Comparison of ENCODE assay signal across 29 mouse cellular contexts in genomic region chr10:93360623-93361022, GRCm38 (mm10). TPM values are rescaled to one million over a fixed set of nuclear protein-coding genes. Genes with fewer than 3 reads are reported as not detected.
DNase-seq lines count a peak whose midpoint lies in the region; ATAC-seq and TF ChIP-seq lines count a peak whose summit lies in the region.
"Had no signal": no experiment of that assay in that cellular context is flagged by ENCODE, and none has a peak within 500 bp of the region (broad histone marks: within the 10 kb centered on the region; RNA-seq: fewer than 3 reads in every experiment).

No protein-coding gene starts in this region.

- no peak for DNase-seq in kidney, postnatal 36 days
- DNase-seq in CD4-positive, CD25-positive, alpha-beta regulatory T cell, adult 2 months (ENCODE audit: low read depth, low spot score): peak; percentile 43
- DNase-seq in ES-E14 (ENCODE audit: low read depth, low spot score) (peak; percentile 17), liver (no peak)
- peak; percentile 51 for DNase-seq in induced T-regulatory cell, adult 2 months (ENCODE audit: low read depth)
- DNase-seq in heart, postnatal 14 days: no peak
- no peak for DNase-seq in left cerebral cortex, postnatal 4 days
- DNase-seq: adrenal gland, postnatal 10 days; cerebellum, adult 11 months; cerebellum, adult 9-10 months; cerebellum, postnatal 36 days; embryo, embryonic 11 days; heart, postnatal 10 days; kidney, adult 9 months; kidney, postnatal 4 days; lung, embryonic 14.5 days; right cerebral cortex, postnatal 4 days; thymus, adult 2 months; thymus, postnatal 4 days had no signal

- intact Hi-C loops in heart, postnatal 14 days (cut with DNase I): loop anchor here (2.0 kb wide), 1 partner anchor 18 kb away; no protein-coding TSS in a partner anchor
- intact Hi-C loops in left cerebral cortex, postnatal 4 days (cut with DNase I): no loop called here

- no peak overlapping the region for H3K9ac ChIP-seq in kidney, embryonic 16.5 days (replicated peaks; ENCODE audit: low read length)
- H3K9ac ChIP-seq in ES-E14 (ENCODE audit: insufficient read depth, low read depth, low read length, poor library complexity, severe bottlenecking): no peak overlapping the region
- H3K9ac ChIP-seq: embryonic facial prominence, embryonic 12.5 days; forebrain, embryonic 15.5 days; heart, embryonic 13.5 days; liver, embryonic 15.5 days; lung, embryonic 14.5 days had no signal

- H3K9me3 ChIP-seq in kidney, embryonic 16.5 days (ENCODE audit: low read length): no peaks in the 10 kb centered on the region
- no peaks in the 10 kb centered on the region for H3K9me3 ChIP-seq in ES-E14 (ENCODE audit: control insufficient read depth, insufficient read depth, low read depth, low read length)
- H3K9me3 ChIP-seq: embryonic facial prominence, embryonic 12.5 days; forebrain, embryonic 15.5 days; heart, embryonic 13.5 days; liver, embryonic 15.5 days had no signal

- peak overlapping the region; percentile 54; the same call in 1 of the 2 replicates for H3K27ac ChIP-seq in kidney, embryonic 16.5 days (ENCODE audit: low read length)
- no peak overlapping the region for H3K27ac ChIP-seq in ES-E14 (ENCODE audit: insufficient read depth, low read depth, low read length, poor library complexity, severe bottlenecking)
- H3K27ac ChIP-seq: embryonic facial prominence, embryonic 12.5 days; forebrain, embryonic 15.5 days; heart, embryonic 13.5 days; liver, embryonic 15.5 days; stomach, postnatal 0 days had no signal

- H3K4me3 ChIP-seq in kidney, embryonic 16.5 days (ENCODE audit: low read length): no peak overlapping the region
- H3K4me3 ChIP-seq in ES-E14 (ENCODE audit: insufficient read depth in 1 of 2, low read depth in 1 of 2, low read length in 2 of 2, poor library complexity in 1 of 2, severe bottlenecking in 1 of 2): no peak overlapping the region
- H3K4me3 ChIP-seq: embryonic facial prominence, embryonic 12.5 days; forebrain, embryonic 15.5 days; heart, embryonic 13.5 days; liver, embryonic 15.5 days had no signal

- H3K27me3 ChIP-seq in kidney, embryonic 16.5 days (ENCODE audit: insufficient read depth, low read length): no peaks in the 10 kb centered on the region
- H3K27me3 ChIP-seq: embryonic facial prominence, embryonic 12.5 days; forebrain, embryonic 15.5 days; heart, embryonic 13.5 days; liver, embryonic 15.5 days had no signal

- H3K4me2 ChIP-seq in kidney, embryonic 16.5 days (replicated peaks; ENCODE audit: low read depth, low read length): no peak overlapping the region
- H3K4me2 ChIP-seq: embryonic facial prominence, embryonic 12.5 days; forebrain, embryonic 15.5 days; heart, embryonic 13.5 days; liver, embryonic 15.5 days; lung, embryonic 14.5 days; midbrain, embryonic 11.5 days had no signal

- WGBS in kidney, embryonic 16.5 days: 15% methylated on average over 3 of the region's 3 CpGs

- H3K36me3 ChIP-seq in kidney, embryonic 16.5 days (ENCODE audit: insufficient read depth, low read length): no peaks in the 10 kb centered on the region
- H3K36me3 ChIP-seq in ES-E14 (ENCODE audit: control insufficient read depth, insufficient read depth, low read length, poor library complexity, severe bottlenecking): peaks cover 1% of the 10 kb centered on the region; the same call in 1 of the 2 replicates
- H3K36me3 ChIP-seq: embryonic facial prominence, embryonic 12.5 days; forebrain, embryonic 15.5 days; heart, embryonic 13.5 days; liver, embryonic 15.5 days had no signal

- peak; percentile 44; the same call in 1 of the 2 replicates for ATAC-seq in kidney, embryonic 16.5 days (ENCODE audit: low FRiP score, low TSS enrichment)
- ATAC-seq: forebrain, embryonic 15.5 days; hindbrain, embryonic 16.5 days; intestine, embryonic 16.5 days; midbrain, embryonic 16.5 days had no signal

- H3K4me1 ChIP-seq in kidney, embryonic 16.5 days (ENCODE audit: insufficient read depth, low read length): peaks cover 11% of the 10 kb centered on the region; the same call in 1 of the 2 replicates
- peaks cover 2 to 11% of the 10 kb centered on the region in 2 experiments; a peak in 2 of 4 replicates for H3K4me1 ChIP-seq in ES-E14 (ENCODE audit: control insufficient read depth in 2 of 2, insufficient read depth in 2 of 2, low read length in 2 of 2, poor library complexity in 1 of 2)
- H3K4me1 ChIP-seq: embryonic facial prominence, embryonic 12.5 days; liver, embryonic 15.5 days had no signal

- in situ Hi-C loops in ES-E14 (cut with MboI; ENCODE audit: low sequenced_read_pairs in 2 of 2, unreplicated experiment in 2 of 2): no loop called here

TF ChIP-seq in ES-E14, 5 proteins besides CTCF, POLR2A, EP300 and RAD21:
- TF ChIP-seq HCFC1 (IDR thresholded peaks at IDR 0.05; ENCODE audit: borderline replicate concordance, insufficient read depth, low read length) (no peak), MAFK (IDR thresholded peaks at IDR 0.05; ENCODE audit: insufficient read depth, low read depth, low read length) (no peak), CHD2 (IDR thresholded peaks at IDR 0.05; ENCODE audit: low read depth, low read length) (no peak), ZC3H11A (IDR thresholded peaks at IDR 0.05; ENCODE audit: borderline replicate concordance, low read depth, low read length) (no peak), ZNF384 (IDR thresholded peaks at IDR 0.05; ENCODE audit: low read depth, low read length) (no peak)

RNA-seq across cellular contexts. Expression of gene Elk3, which starts 49.7 kb away (rescaled TPM):
- 41.3 and 45.6 TPM in 2 replicates for polyA plus RNA-seq in kidney, embryonic 16.5 days (2015; fragmentation: Nextera tagmentation; extraction: Ambion mirVana)
- 10.3 and 15.7 TPM in 2 replicates for total RNA-seq in ES-E14 (2012; rRNA removed)
- total RNA-seq in heart, postnatal 14 days (2021): 10 to 100 TPM; 64.1 to 67.2 TPM
- total RNA-seq in left cerebral cortex, postnatal 4 days (2021): 10 to 100 TPM; 13.4 to 16.0 TPM

Comparison
In these comparisons a context has a peak if more than half of its experiments do, and no peak if none do; other contexts are left out.
1. DNase-seq: peak in CD4-positive, CD25-positive, alpha-beta regulatory T cell, adult 2 months (single experiment), ES-E14 (single experiment) and induced T-regulatory cell, adult 2 months (single experiment); none in kidney, postnatal 36 days (0 of 2), heart, postnatal 14 days (0 of 2), liver (single experiment) and left cerebral cortex, postnatal 4 days (single experiment).